Mouse (Mus musculus): Measurements from ENCODE around the gene Mier3. TPM values are rescaled to one million over a fixed set of nuclear protein-coding genes. Genes with fewer than 3 reads are reported as not detected.
"Not testable (repeated sequence)": the region's sequence is repeated elsewhere in the genome, so short reads cannot be mapped to it uniquely, and the experiment has no call there.

Mier3 gene
- total RNA-seq, 1 experiment from 2014 or later = 49.4 TPM

DNA sequence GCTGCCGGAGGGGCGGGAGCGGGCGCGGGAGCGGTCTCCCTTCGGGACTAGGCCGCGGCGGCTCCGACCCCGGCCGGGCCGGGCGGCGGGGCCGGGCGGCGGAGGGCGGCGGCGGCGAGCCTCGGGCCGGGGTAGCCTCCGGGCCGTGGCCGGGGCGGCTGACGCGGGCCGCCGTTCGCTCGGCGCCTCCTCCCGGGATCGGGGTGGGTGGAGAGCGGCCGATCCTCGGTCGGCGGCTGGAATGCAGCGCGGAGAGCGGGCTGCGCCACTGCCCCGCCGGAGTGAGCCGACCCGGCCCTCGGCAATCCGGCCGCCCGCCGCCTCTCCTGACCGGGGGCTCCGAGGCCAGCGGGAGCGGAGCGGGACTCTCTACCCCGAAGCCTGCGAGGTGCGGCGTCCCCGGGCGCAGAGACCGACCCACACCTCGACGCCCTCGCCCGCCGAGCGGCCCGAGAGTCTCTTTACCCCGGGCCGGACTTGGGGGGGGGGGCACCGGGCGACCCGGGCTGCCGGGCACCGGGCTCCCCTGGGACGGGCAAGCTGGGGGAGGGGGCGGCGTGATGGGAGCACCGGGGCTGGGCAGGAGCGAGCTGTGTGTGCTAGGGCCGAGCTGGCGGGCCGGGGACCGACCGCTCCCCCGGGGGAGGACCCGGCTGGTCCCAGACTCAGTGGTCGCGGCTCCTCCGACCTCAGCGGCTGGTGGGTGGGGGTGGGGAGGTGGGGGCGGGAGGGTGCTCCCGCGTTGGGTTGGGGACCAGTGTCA is 5.9 kb downstream of the Mier3 start:
- ATAC-seq (replicated peaks; ENCODE audit: insufficient number of reproducible peaks, low FRiP score, low TSS enrichment, poor library complexity, severe bottlenecking) = no peak

DNA sequence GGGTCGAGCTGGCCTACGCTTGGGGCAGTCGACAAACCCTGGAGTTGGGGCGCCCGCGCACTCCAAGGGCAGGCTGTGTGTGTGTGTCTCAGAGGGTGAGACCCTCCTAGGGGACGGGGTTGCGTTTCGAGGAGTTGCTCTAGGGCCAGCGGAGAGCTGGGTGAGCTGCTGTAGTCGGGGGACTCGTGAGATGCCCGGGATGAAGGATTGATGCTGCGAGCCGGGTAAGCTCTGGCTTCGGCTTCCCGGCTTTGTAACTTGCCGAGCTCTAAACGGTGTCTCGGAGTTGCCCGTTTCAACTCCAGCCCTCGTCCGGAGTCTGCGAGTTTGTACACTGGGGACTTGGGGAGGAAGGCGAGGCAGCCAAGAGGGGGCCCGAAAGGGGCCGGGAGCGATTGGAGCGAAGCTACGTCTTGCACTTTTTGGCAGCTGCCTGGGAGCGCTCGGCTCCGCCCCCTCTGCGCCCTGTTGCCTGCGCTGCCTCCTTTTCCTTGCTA is 6.6 kb downstream of the Mier3 start:
- peak; percentile 40; the same call in 1 of the 2 replicates for ATAC-seq (replicated peaks; ENCODE audit: insufficient number of reproducible peaks, low FRiP score, low TSS enrichment, poor library complexity, severe bottlenecking)

DNA sequence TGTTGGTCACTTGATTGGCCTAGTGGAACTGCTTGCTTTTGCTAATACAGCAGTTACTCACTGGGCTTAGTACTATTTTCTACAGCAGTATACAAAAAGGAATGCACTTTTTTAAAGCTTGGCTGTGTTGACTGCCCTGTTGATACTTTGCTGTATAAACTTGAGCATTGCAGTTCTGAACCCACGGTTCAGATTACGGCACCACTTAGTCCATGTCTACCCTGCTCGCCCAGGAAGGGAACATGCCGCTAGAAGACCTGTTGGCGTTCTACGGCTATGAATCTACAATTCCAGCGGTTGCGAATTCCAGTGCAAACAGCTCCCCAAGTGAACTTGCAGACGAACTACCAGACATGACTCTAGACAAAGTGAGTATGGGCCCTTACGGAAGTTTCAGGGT is 22.6 kb downstream of the Mier3 start:
- no peak for ATAC-seq (replicated peaks; ENCODE audit: insufficient number of reproducible peaks, low FRiP score, low TSS enrichment, poor library complexity, severe bottlenecking)

DNA sequence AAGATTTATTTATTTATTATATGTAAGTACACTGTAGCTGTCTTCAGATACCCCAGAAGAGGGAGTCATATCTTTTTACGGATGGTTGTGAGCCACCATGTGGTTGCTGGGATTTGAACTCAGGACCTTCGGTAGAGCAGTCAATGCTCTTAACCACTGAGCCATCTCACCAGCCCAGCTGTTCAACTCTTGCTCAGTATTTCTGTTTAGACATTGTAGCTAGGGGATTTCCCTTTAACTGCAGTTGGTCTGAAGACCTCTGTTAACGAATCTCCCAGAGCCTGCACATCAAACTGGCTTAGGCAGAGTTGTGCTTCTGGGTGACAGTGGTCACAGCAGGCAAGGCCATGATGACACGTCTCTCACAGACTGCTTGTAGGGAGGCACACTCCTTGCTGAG is 23.2 kb downstream of the Mier3 start:
- ATAC-seq (replicated peaks; ENCODE audit: insufficient number of reproducible peaks, low FRiP score, low TSS enrichment, poor library complexity, severe bottlenecking) = not testable (repeated sequence)

DNA sequence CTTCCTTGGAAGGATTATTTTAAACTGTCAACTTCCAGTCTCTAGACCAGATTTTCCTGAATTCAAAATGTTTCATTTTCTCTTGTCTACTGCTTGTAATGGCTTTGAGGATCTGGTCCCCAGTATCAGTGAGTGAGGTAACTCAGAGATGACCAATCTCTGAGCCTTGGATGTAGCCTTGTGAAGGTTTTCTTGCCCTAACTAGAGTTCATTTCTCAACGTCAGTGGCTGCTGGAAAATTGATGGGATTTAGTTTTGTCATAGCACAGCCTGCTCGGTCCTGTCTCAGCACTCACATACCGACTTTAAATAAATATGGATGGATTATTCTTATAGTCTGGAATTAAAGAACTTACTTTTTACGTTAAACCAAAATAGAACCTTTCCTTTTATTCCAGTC is 29.8 kb downstream of the Mier3 start:
- no peak for ATAC-seq (replicated peaks; ENCODE audit: insufficient number of reproducible peaks, low FRiP score, low TSS enrichment, poor library complexity, severe bottlenecking)

DNA sequence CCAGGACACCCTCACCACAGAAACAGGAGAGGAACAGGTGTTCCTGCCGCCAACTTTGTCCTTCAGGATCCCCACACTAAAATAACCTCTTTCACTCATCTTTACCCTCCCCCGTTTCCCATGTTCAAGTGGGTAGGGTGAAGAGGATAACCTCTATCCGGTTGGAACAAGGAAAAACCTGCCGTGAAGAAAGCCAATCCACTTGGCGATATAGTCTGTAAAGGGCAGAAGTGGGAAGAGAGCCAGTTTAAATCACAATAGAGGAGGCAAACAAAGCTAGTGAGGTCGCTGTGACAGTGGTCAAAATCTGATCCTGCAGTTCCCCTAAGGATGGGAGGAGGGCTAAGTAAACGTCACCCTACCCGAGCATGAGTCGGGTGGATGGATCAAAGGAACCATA is 38.9 kb downstream of the Mier3 start:
- no peak for ATAC-seq (replicated peaks; ENCODE audit: insufficient number of reproducible peaks, low FRiP score, low TSS enrichment, poor library complexity, severe bottlenecking)

DNA sequence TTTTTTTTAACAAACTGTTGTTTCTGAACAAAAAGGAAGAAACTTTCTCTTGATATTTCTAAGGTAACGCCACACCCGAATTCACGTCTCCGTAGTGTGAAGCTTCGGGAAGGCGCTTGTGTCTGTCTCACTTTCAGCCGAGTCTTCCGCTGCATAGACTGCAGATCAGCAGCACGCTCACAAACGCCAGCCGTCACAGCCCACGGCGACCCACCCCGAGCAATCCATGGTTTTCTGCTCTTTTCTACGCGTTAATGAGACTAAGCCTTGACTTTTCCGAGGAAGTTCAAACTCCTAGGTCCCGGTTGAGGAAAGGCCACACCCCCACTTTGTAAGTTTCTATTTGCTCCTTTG is 44.0 kb downstream of the Mier3 start:
- ATAC-seq (replicated peaks; ENCODE audit: insufficient number of reproducible peaks, low FRiP score, low TSS enrichment, poor library complexity, severe bottlenecking) = peak; percentile 18; the same call in 1 of the 2 replicates

DNA sequence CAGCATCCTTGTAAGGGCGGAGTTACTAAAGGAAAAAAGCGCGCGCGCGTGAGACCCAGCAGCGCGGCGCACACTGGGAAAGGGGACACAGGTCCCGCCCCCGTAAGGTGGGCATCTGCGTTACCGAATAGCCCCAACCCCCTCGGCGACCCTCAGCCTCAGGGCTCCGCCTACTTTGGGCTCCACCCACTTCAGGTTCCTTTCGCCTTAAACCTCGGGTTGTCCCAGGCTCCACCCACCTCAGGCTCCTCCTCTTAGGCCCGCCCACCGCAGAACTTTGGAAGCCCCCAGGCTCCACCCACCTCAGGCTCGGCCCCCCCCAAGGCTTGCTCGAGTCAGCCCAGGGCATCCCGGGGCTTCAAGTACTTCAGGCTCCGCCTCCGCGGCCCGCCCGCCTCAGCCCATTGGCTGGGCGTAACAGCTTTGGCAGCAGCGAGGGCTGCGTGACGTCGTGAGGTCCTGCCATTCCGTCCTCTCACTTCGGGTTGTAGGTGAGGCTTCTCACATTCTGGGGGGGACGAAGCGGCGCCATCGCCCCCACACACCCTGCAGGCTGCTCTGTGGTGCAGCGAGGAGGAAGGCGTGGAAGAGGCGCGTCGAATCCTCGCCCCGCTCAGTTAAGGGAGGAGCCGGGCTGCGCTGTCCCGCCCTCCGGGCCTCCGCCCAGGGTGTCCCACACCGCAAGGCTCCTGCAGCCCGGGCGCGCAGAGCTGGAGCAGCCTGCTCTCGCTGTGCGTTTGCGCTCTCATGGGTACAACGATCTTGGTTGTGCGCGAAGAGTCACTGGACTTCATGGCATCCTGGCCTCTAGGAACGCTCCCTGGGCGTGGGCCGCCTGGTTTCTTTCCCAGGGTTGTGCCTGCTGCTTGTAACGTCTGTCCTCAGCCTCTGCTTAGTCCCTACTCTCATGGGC is 44.6 kb downstream of the Mier3 start:
- peak; percentile 96 for ATAC-seq (replicated peaks; ENCODE audit: insufficient number of reproducible peaks, low FRiP score, low TSS enrichment, poor library complexity, severe bottlenecking)

DNA sequence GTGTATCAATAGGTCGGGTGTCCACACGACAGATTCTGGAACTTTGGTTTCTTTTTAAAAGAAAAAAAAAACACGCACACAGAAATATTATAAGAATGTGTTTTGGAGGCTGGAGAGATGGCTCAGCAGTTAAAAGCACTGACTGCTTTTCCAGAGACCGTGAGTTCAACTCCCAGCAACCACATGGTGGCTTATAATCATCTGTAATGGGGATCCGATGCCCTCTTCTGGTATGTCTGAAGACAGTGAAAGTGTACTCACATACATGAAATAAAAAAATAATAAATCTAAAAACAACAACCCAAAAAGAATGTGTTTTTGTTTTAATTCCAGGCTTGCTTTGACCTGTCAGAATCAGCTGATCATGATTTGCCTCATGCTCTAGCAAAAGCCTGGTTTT is 46.1 kb downstream of the Mier3 start:
- no peak for ATAC-seq (replicated peaks; ENCODE audit: insufficient number of reproducible peaks, low FRiP score, low TSS enrichment, poor library complexity, severe bottlenecking)

DNA sequence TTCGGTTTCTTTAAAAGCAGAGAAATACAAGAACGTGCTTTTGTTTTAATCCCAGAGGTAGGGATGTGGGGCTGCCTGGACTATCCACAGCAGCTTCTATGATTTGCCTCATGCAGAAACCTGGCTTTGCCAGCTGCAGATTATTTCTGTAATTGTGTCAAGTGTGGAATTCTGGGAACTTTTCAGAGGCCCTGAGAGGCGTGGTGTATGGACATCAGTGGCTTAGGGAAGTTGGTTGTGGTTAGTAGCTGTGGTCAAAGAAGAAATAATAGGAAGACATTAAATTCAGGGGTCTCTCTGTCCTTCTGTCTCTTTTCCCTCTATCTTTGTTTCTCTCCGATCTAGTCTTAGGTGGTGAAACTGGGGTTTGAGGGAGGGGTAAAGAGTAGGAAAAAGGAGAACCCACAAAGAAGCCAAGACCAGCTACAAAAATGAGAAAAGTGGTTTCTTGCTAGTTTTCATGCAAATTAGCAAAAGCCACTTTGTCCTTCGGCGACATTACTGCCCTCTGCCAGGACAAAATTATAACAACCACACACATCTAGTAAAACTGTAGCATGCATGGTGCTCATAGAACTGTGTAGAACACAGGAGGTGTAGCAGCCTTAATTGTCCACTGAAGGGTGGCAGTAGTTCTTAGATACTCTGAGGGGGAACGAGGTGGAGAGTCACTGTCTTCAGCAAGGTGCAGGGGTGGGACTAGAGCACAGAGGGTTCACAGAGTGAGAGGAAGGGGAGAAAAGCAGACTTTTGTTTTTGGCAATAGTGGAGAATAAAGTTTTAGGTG is 60.6 kb downstream of the Mier3 start:
- no peak for ATAC-seq (replicated peaks; ENCODE audit: insufficient number of reproducible peaks, low FRiP score, low TSS enrichment, poor library complexity, severe bottlenecking)

DNA sequence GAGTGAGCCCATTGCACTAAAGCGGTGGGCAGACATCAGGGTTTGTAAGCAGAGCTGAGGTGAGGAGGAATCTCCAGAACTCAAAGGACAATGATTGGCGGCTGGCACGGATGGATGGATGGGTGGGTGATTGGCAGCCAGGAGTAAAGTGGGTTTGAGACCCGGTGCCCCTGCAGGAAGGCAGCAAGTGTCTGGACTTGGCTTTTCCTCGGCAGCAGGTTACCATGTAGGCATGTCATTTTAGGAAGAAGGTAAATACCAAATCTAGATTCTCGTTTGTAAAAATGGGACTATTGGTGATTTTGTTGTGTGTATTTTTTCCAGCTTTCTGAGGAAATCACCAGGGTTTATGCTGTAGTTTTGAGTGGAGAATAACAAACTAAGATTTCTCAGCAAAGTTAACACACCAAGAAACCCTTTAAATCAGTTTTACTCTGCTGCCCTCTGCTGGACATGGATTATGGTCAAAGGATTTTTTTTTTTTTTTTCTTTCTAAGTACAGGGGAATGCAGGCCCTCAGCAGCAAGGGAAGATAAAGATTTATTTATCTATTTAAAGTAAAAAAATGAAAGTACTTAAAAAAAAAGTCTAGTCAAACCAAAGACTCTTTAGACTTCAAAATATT is 61.3 kb downstream of the Mier3 start:
- no peak for ATAC-seq (replicated peaks; ENCODE audit: insufficient number of reproducible peaks, low FRiP score, low TSS enrichment, poor library complexity, severe bottlenecking)

DNA sequence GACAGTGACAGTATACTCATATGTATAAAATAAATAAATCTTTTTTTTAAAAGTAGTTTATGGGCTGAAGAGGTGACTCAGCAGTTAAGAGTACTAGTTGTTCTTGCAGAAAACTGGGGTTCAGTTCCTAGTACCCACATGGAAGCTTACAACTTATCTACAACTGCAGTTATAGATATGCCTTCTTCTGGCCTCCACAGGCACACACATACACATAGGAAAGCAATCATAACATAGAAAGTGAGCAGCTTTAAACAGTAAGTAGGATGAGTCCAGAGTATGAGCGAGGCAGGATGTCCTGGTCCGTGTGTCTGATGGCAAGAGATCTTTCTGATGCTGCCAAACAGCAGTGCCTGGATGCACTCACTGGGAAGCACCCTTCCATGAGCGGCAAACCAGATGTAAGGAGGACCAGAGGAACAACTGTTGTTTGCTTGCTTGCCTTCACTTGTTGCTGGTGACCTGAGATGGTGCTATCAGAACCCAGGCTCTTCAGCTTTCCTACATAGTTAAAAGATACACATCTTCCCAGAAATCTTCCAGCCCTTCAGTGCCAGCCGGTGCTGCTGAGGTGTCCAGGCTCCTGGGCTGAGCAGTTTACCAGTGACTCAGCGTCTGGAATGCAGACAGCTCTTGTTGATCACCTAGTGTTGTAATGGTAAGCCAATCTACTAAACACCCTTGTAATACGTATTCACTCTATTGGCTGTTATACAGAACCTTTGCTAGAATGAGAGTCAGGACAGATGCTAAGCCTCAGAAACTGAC is 63.6 kb downstream of the Mier3 start:
- ATAC-seq (replicated peaks; ENCODE audit: insufficient number of reproducible peaks, low FRiP score, low TSS enrichment, poor library complexity, severe bottlenecking) = no peak

DNA sequence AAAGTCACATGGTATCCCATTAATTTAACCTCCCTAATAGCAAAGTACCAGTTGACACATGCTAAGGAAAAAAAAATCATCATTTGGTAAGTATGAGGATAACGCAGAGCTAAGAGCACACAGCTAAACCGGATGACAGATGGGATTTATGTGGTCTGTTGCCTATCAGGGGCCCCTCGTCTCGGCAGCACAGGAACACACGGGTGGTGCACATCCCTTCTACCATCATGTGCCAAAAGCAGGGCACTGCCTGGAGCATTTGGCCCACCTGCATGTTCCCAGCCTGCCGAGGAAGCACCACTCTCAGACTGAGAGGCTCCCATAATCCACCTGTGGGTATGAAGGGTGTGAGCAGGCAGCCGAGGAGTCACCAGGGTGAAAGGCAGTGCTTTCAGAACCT is 64.4 kb downstream of the Mier3 start:
- ATAC-seq (replicated peaks; ENCODE audit: insufficient number of reproducible peaks, low FRiP score, low TSS enrichment, poor library complexity, severe bottlenecking) = no peak

DNA sequence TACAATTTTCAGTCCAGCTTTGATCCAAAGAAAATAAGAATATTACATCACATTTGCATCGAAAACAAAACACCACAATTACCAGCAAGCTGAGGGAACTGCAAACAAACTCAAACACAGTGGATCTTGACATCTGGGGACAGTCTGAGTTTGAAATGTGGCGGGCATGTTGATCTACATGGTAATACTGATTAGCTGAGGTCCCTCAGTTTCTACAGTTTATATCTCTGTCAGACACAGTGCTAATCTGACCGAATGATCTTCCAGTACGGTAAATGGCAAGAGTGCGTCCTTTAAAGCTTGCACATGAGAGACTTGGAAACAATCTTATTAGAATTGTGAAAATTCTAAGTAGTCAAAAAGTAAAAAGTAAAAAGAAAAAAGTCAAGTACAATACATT is 66.1 kb downstream of the Mier3 start:
- no peak for ATAC-seq (replicated peaks; ENCODE audit: insufficient number of reproducible peaks, low FRiP score, low TSS enrichment, poor library complexity, severe bottlenecking)

DNA sequence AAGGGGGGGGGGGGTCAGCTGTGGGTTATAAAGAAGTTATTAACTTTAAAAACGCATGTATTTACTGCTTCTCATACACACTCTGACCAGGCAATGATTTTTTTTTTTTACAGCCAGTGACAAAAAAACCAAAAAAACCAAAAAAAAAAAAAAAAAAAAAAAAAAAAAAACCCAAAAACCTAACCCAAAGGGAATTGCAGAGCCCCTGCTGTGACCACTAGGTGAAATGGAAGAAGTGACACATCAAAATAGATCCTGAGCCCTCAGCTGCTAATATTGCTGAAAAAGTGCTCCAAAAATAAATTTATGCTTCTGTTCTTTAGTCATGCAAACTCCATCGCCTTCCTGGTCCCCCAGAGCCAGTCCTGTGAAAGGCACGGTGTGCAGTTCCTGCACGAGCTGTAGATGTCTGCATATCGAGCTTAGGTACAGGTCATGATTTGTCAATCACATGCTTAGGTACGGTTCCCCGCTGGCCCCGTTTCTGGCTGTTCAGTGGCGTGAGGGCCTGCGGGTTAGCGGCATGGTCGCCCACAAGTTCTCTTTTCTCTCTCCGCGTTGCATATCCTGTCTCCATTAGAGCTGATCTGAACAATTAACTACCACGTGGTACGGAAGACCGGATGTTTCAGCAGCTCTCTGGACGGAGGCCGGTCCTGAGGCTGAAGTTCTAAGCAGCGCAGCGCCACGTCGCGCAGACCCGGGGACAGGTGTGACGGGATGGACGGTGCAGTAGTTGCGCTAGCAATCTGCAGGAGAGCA is 67.7 kb downstream of the Mier3 start:
- ATAC-seq (replicated peaks; ENCODE audit: insufficient number of reproducible peaks, low FRiP score, low TSS enrichment, poor library complexity, severe bottlenecking) = no peak

DNA sequence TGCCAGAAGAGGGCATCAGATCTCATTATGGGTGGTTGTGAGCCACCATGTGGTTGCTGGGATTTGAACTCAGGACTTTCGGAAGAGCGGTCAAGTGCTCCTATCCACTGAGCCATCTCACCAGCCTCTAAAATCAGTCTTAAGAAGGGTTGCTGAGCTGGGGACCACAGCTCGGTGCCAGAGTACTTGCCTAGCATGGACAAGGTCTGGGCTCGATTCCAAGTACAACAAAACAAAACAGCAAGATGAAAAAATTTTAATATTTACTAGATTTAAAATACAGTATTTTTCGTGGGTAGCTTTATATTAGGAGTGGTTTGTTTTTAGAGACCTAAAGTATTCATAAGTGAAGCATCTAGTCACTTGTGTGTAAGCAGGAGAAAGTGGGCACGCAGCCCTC is 72.5 kb downstream of the Mier3 start:
- no peak for ATAC-seq (replicated peaks; ENCODE audit: insufficient number of reproducible peaks, low FRiP score, low TSS enrichment, poor library complexity, severe bottlenecking)

DNA sequence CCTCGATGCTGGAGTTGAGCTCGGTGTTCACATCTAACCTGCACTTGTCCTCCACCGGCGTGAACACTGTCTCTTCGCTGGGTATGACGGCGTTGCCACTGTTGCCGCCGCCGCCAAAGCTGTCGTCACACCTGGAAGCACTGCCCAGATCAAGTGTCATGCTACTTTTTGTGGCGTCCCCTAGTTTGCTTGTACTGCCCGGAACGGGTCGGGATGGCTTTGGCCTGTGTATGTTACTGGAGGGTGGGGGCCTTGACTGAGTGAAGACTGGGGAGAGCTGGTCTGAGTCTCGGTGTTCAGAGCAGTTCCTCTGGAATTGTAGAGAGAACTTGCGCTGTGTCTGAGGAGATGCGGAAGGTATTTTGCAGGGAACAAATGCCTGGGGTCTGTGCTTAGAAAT is 74.6 kb downstream of the Mier3 start:
- no peak for ATAC-seq (replicated peaks; ENCODE audit: insufficient number of reproducible peaks, low FRiP score, low TSS enrichment, poor library complexity, severe bottlenecking)
